Mouse (Mus musculus) small intestine, adult 2 months (tissue): ENCODE measurements around the gene Lypla2. TPM values are rescaled to one million over a fixed set of nuclear protein-coding genes. Genes with fewer than 3 reads are reported as not detected.

Experiments used
- H3K27ac ChIP-seq: fragments of 200-500 bp; 2 replicates; pipeline ENCODE4 v1.5.1; 2012; ENCODE audit warnings: low read depth, low read length, control low read depth, inconsistent platforms; ENCODE audit not compliant: insufficient read depth
- H3K27me3 ChIP-seq: fragments of 200-500 bp; 2 replicates; pipeline ENCODE4 v1.6.1; 2012; ENCODE audit warnings: mild to moderate bottlenecking, moderate library complexity, low read length, inconsistent platforms; ENCODE audit not compliant: control insufficient read depth, insufficient read depth
- H3K36me3 ChIP-seq: fragments of 200-500 bp; 2 replicates; pipeline ENCODE4 v1.6.1; 2012; ENCODE audit warnings: mild to moderate bottlenecking, low read length, control low read depth, inconsistent platforms; ENCODE audit not compliant: control insufficient read depth, insufficient read depth
- H3K4me1 ChIP-seq: fragments of 200-500 bp; 2 replicates; pipeline ENCODE4 v1.6.1; 2012; ENCODE audit warnings: low read length, inconsistent platforms, mixed read lengths; ENCODE audit not compliant: control insufficient read depth, insufficient read depth, insufficient read length
- H3K4me3 ChIP-seq: fragments of 200-500 bp; 2 replicates; pipeline ENCODE4 v1.5.1; 2012; ENCODE audit warnings: low read depth, mild to moderate bottlenecking, control low read depth, inconsistent platforms, low read length, moderate library complexity
- CTCF ChIP-seq: fragments of 200-500 bp; IDR thresholded peaks from 2 replicates; pipeline ENCODE4 v1.5.1; 2012; ENCODE audit warnings: low read depth, mild to moderate bottlenecking, control low read depth, inconsistent platforms, low read length, moderate library complexity, mixed read lengths; ENCODE audit not compliant: insufficient replicate concordance, insufficient read length; ENCODE audit errors: extremely low read depth
- POLR2A ChIP-seq: fragments of 200-500 bp; IDR thresholded peaks from 2 replicates; pipeline ENCODE4 v1.6.1; 2012; ENCODE audit warnings: low read depth, mild to moderate bottlenecking, control low read depth, inconsistent platforms, low read length, moderate library complexity
- WGBS: fragments of 180-500 bp; shearing (Covaris S2); methylation state at CpG from one replicate; pipeline ENCODE4 v1.1.7; 2018; 5-methylcytosine and 5-hydroxymethylcytosine counted together
- polyA plus RNA-seq: library from polyadenylated mRNA; depleted of rRNA; stranded (reverse); fragments of >200 nt; gene quantifications from 2 replicates; pipeline ENCODE4 v1.2.3, GENCODE M21; 2012; rRNA removed

Lypla2 gene
- polyA plus RNA-seq, 1 experiment: 166 TPM

DNA sequence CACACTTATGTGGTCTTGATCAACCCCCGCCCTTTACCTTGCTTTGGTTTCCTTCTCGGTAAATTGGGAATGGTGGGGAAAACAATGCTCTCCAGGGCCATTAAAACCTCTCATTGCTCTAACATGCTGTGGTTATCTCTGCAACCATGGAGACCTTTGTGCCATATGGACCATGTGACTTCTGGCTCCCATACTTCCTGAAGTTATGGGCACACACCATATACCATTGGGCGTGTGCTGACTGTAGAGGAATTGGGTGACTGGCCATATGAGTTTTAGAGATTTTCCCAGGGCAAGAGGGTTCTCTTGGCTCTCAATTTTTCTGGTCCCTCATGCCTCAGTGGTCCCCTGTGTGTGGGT lies 53.2 kb downstream of the Lypla2 start:
- H3K36me3 ChIP-seq: peaks cover 13% of the 10 kb centered on the region
- no peaks in the 10 kb centered on the region for H3K27me3 ChIP-seq
- 23% methylated on average over 3 of the region's 3 CpGs for WGBS
- H3K4me3 ChIP-seq: peak overlapping the region; percentile 37
- TF ChIP-seq CTCF (no peak), POLR2A (no peak)
- peaks cover 15% of the 10 kb centered on the region for H3K4me1 ChIP-seq
- peak overlapping the region; percentile 85 for H3K27ac ChIP-seq

DNA sequence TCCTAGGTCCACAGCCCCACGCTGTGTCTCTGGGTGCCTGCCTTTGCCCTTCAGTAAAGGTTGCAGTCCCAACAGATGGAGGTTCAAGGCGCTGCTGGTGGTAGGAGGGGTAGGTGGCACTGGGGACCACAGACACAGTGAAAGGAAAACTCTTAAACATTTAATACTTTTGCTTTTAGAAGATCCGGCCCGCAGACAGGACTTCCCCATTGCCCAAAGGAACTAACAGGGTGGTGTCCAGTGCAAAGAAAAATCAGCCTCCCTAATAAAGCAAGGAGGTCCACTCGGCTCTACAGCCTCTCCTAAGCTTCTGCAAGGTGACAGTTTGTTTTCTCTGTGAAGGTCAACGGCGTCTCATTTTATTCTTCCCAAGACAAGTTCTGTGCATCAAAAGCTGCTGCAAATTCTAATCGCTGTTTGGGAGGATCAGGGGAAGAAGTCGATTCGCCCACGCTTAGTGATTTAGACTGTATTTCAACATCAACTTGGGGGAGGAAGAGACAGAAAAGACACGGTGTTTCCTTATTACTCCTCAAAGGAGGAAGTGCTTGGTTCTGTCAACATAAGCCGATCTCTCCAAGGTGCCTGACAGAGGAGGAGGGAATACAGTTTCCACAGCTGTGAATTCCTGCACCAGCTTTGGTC lies 53.7 kb downstream of the Lypla2 start:
- WGBS: 26% methylated on average over 13 of the region's 13 CpGs
- Histone ChIP-seq H3K4me1 (peaks cover 12% of the 10 kb centered on the region), H3K27ac (peak overlapping the region; percentile 85), H3K36me3 (peaks cover 10% of the 10 kb centered on the region), H3K4me3 (peak overlapping the region; percentile 37), H3K27me3 (no peaks in the 10 kb centered on the region)
- TF ChIP-seq POLR2A: no peak
- no peak for TF ChIP-seq CTCF

Other genes starting within 250 kb of the Lypla2 start
- 62.3 and 171 TPM in 2 replicates for gene Il22ra1, start 244.5 kb downstream of the Lypla2 start, polyA plus RNA-seq
- 0.56 and 1.1 TPM in 2 replicates for gene Myom3, start 212.9 kb downstream of the Lypla2 start, polyA plus RNA-seq
- gene Srsf10, start 116.9 kb downstream of the Lypla2 start, polyA plus RNA-seq: 29.5 and 48.2 TPM in 2 replicates
- gene Pnrc2, start 98.8 kb downstream of the Lypla2 start, polyA plus RNA-seq: 2.4 and 8.5 TPM in 2 replicates
- gene Cnr2, start 77.2 kb downstream of the Lypla2 start, polyA plus RNA-seq: 1.0 and 1.1 TPM in 2 replicates
- gene Fuca1, start 51.9 kb downstream of the Lypla2 start, polyA plus RNA-seq: 62.8 and 108 TPM in 2 replicates
- 50.3 and 76.6 TPM in 2 replicates for gene Hmgcl, start 26.2 kb downstream of the Lypla2 start, polyA plus RNA-seq
- gene Gale, start 8.9 kb downstream of the Lypla2 start, polyA plus RNA-seq: 116 and 163 TPM in 2 replicates
- 32.2 and 60.0 TPM in 2 replicates for gene Pithd1, start 14.6 kb upstream of the Lypla2 start, polyA plus RNA-seq
- 3.6 and 6.2 TPM in 2 replicates for gene Eloa, start 49.1 kb upstream of the Lypla2 start, polyA plus RNA-seq
- gene Rpl11, start 80.8 kb upstream of the Lypla2 start, polyA plus RNA-seq: 176 and 224 TPM in 2 replicates
- gene Id3, start 170.9 kb upstream of the Lypla2 start, polyA plus RNA-seq: 262 and 519 TPM in 2 replicates
- 7.5 and 11.5 TPM in 2 replicates for gene E2f2, start 199.8 kb upstream of the Lypla2 start, polyA plus RNA-seq
- gene Asap3, start 233.7 kb upstream of the Lypla2 start, polyA plus RNA-seq: 1.3 and 2.0 TPM in 2 replicates